Mouse (Mus musculus) bone marrow, adult 2 months (tissue): ENCODE measurements around the gene Serpinb9b.

Experiments
- CTCF ChIP-seq: fragments of 200-500 bp; IDR thresholded peaks from 2 replicates; pipeline ENCODE4 v1.5.1; 2011; ENCODE audit warnings: low read length, control low read depth; ENCODE audit not compliant: control insufficient read depth, insufficient read depth
- POLR2A ChIP-seq: fragments of 200-500 bp; IDR thresholded peaks from 2 replicates; pipeline ENCODE4 v1.6.1; 2011; ENCODE audit warnings: low read depth, mild to moderate bottlenecking, control low read depth, low read length, borderline replicate concordance; ENCODE audit not compliant: control insufficient read depth

GRCm38 (mm10) chr13:32993894-32994242, 33.3 kb upstream of the Serpinb9b start:
- TF ChIP-seq POLR2A (no peak), CTCF (no peak)
